Mouse (Mus musculus) thymus, adult 2 months (tissue): ENCODE results near the gene Tssk4.

ENCODE experiments used
- CTCF ChIP-seq: fragments of 200-500 bp; IDR thresholded peaks from 2 replicates; pipeline ENCODE4 v1.5.1; 2012; ENCODE audit warnings: mild to moderate bottlenecking, control low read depth, low read length, moderate library complexity, borderline replicate concordance; ENCODE audit not compliant: control insufficient read depth, poor library complexity, insufficient read depth; ENCODE audit errors: extremely low read depth
- POLR2A ChIP-seq: fragments of 200-500 bp; IDR thresholded peaks from 2 replicates; pipeline ENCODE4 v1.6.1; 2012; ENCODE audit warnings: mild to moderate bottlenecking, low read length, control low read depth, moderate library complexity; ENCODE audit not compliant: control insufficient read depth, poor library complexity, insufficient read depth; ENCODE audit errors: extremely low read depth

- TF ChIP-seq CTCF (no peak), POLR2A (no peak)
Observed at GRCm38 (mm10) chr14:55613346-55613745, 36.6 kb upstream of the Tssk4 start.
